8 mouse cellular contexts compared by ENCODE assay signal in the genomic region with DNA sequence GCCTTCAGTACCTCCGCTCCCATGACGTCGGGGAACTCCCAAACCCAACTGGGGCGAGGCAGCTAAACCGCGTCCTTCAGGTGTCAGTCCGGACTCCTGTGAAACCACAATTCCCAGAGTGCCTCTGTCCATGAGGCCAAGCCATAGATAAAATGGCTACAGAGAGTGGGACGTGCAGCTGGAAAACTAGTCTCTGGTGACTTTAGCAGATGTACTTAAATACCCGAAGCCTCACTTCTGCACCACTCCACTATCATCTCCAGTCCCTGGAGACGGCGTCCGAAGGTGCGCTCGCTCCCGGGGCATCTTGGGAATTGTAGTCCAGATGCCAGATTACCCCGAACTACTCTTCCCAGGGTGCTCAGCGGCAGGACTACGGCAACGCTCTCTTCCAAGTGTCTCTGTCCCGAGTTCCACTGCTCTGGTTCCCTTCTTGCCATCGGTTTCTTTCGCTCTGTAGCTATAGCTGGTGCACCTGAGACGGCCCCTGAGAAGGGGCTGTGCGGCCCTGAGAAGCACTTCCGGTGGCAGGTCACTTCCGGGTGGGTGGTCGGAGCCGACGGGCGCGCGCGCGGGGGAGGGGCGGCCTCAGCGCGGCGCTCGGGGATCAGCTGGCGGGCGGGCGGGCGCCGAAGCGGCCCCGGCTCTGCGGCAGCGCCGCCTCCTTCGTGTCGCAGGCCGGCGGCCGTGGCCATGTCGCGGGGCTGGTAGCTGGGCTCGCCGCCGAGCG. TPM values are rescaled to one million over a fixed set of nuclear protein-coding genes. Genes with fewer than 3 reads are reported as not detected.
DNase-seq lines count a peak whose midpoint lies in the region; ATAC-seq and TF ChIP-seq lines count a peak whose summit lies in the region.

A gene (plus strand): TSS at position 603 of the 730 bp plus-strand sequence.

- ATAC-seq in embryonic facial prominence, embryonic 14.5 days (ENCODE audit: low read depth): peak; percentile 94
- peak; percentile 95 for ATAC-seq in limb, embryonic 14.5 days (ENCODE audit: low FRiP score, low read depth)
- peak; percentile 96 for ATAC-seq in midbrain, postnatal 0 days (ENCODE audit: low FRiP score)

- no peaks in the 10 kb centered on the region for H3K36me3 ChIP-seq in embryonic facial prominence, embryonic 14.5 days (ENCODE audit: control insufficient read depth, insufficient read depth, low read length)
- H3K36me3 ChIP-seq in limb, embryonic 14.5 days (ENCODE audit: control insufficient read depth, insufficient read depth, low read length): peaks cover 6% of the 10 kb centered on the region; the same call in 1 of the 2 replicates
- H3K36me3 ChIP-seq in midbrain, postnatal 0 days (ENCODE audit: insufficient read depth, low read length): no peaks in the 10 kb centered on the region

- H3K9me3 ChIP-seq in embryonic facial prominence, embryonic 14.5 days (ENCODE audit: control insufficient read depth, low read length): no peaks in the 10 kb centered on the region
- no peaks in the 10 kb centered on the region for H3K9me3 ChIP-seq in limb, embryonic 14.5 days (ENCODE audit: control insufficient read depth, low read length)
- no peaks in the 10 kb centered on the region for H3K9me3 ChIP-seq in midbrain, postnatal 0 days (ENCODE audit: low read length)

- H3K4me2 ChIP-seq in embryonic facial prominence, embryonic 14.5 days (ENCODE audit: low read depth, low read length): peak within 1 kb of the TSS; percentile 81
- peak within 1 kb of the TSS; percentile 54 for H3K4me2 ChIP-seq in limb, embryonic 14.5 days (replicated peaks; ENCODE audit: low read depth, low read length, severe bottlenecking)
- peak within 1 kb of the TSS; percentile 79 for H3K4me2 ChIP-seq in midbrain, postnatal 0 days (ENCODE audit: low read depth, low read length, poor library complexity, severe bottlenecking)

- TF ChIP-seq POLR2A in limb, embryonic 14.5 days (IDR thresholded peaks at IDR 0.05; ENCODE audit: borderline replicate concordance, extremely low read depth, insufficient read depth, insufficient read length): no peak

- H3K27me3 ChIP-seq in embryonic facial prominence, embryonic 14.5 days (replicated peaks; ENCODE audit: control insufficient read depth, insufficient read depth, low read length): no peaks in the 10 kb centered on the region
- no peaks in the 10 kb centered on the region for H3K27me3 ChIP-seq in limb, embryonic 14.5 days (ENCODE audit: control insufficient read depth, insufficient read depth, low read length)
- H3K27me3 ChIP-seq in midbrain, postnatal 0 days (ENCODE audit: insufficient read depth, low read length): no peaks in the 10 kb centered on the region

- TF ChIP-seq CTCF in midbrain, postnatal 0 days (IDR thresholded peaks at IDR 0.05): peak; percentile 14; the same call in 1 of the 2 replicates

- WGBS in embryonic facial prominence, embryonic 14.5 days: under 1% methylated on average over 44 of the region's 60 CpGs
- under 1% methylated on average over 53 of the region's 60 CpGs for WGBS in limb, embryonic 14.5 days
- under 1% methylated on average over 53 of the region's 60 CpGs for WGBS in midbrain, postnatal 0 days

- H3K4me1 ChIP-seq in embryonic facial prominence, embryonic 14.5 days (ENCODE audit: control insufficient read depth, insufficient read depth, low read length): peaks cover 22% of the 10 kb centered on the region
- peaks cover 23% of the 10 kb centered on the region for H3K4me1 ChIP-seq in limb, embryonic 14.5 days (ENCODE audit: control insufficient read depth, insufficient read depth, low read length)
- H3K4me1 ChIP-seq in midbrain, postnatal 0 days (ENCODE audit: insufficient read depth, low read length): peaks cover 17% of the 10 kb centered on the region; the same call in 1 of the 2 replicates

- peak within 1 kb of the TSS; percentile 91 for H3K27ac ChIP-seq in embryonic facial prominence, embryonic 14.5 days (replicated peaks; ENCODE audit: low read depth, low read length)
- peak within 1 kb of the TSS; percentile 91 for H3K27ac ChIP-seq in limb, embryonic 14.5 days (replicated peaks; ENCODE audit: low read depth, low read length)
- H3K27ac ChIP-seq in midbrain, postnatal 0 days (ENCODE audit: low read depth, low read length): peak within 1 kb of the TSS; percentile 92

- H3K4me3 ChIP-seq in embryonic facial prominence, embryonic 14.5 days (ENCODE audit: low read depth, low read length): peak within 1 kb of the TSS; percentile 87
- peak within 1 kb of the TSS; percentile 92 for H3K4me3 ChIP-seq in limb, embryonic 14.5 days (replicated peaks; ENCODE audit: low read length)
- peak within 1 kb of the TSS; percentile 89 for H3K4me3 ChIP-seq in midbrain, postnatal 0 days (ENCODE audit: low read depth, low read length)

- DNase-seq in 3T3-L1 (ENCODE audit: low read depth, low spot score): peak; percentile 90
- peak; percentile 81 to 87 for DNase-seq in adrenal gland, postnatal 4 days (ENCODE audit: low spot score in 2 of 2)
- DNase-seq in embryonic facial prominence, embryonic 14.5 days (ENCODE audit: low spot score): peak; percentile 94
- DNase-seq in heart, adult 8-10 months (ENCODE audit: low spot score): peak; percentile 89
- DNase-seq in kidney, adult 9 months: peak; percentile 92
- peak; percentile 89 for DNase-seq in limb, embryonic 14.5 days (ENCODE audit: low spot score)
- DNase-seq in midbrain, postnatal 0 days (ENCODE audit: low spot score): peak; percentile 95
- peak; percentile 74 to 81 for DNase-seq in spleen, postnatal 14 days (ENCODE audit: low spot score in 2 of 2)

- H3K9ac ChIP-seq in embryonic facial prominence, embryonic 14.5 days (ENCODE audit: low read depth, low read length): peak within 1 kb of the TSS; percentile 88
- peak within 1 kb of the TSS; percentile 79 for H3K9ac ChIP-seq in limb, embryonic 14.5 days (ENCODE audit: low read depth, low read length, severe bottlenecking)
- peak within 1 kb of the TSS; percentile 83 for H3K9ac ChIP-seq in midbrain, postnatal 0 days (replicated peaks; ENCODE audit: low read length, poor library complexity, severe bottlenecking)

RNA-seq across cellular contexts. Expression of the gene that starts here (rescaled TPM):
- total RNA-seq in adrenal gland, postnatal 4 days (2021): 10 to 100 TPM; 85.6 to 87.7 TPM
- polyA plus RNA-seq in embryonic facial prominence, embryonic 14.5 days (2014; fragmentation: Nextera tagmentation; extraction: Ambion mirVana): 17.8 and 22.4 TPM in 2 replicates
- 10 to 100 TPM; 75.9 to 93.5 (median 92.3) TPM for total RNA-seq in heart, adult 8-10 months (2022)
- polyA plus RNA-seq in limb, embryonic 14.5 days (2012; rRNA removed): 24.7 and 27.4 TPM in 2 replicates
- polyA plus RNA-seq in limb, embryonic 14.5 days (2014; fragmentation: Nextera tagmentation; extraction: Ambion mirVana): 19.8 and 20.9 TPM in 2 replicates
- total RNA-seq in midbrain, postnatal 0 days (2014; rRNA removed): 74.4 and 79.2 TPM in 2 replicates
- 29.1 and 41.8 TPM in 2 replicates for polyA plus RNA-seq in midbrain, postnatal 0 days (2015; fragmentation: Nextera tagmentation; extraction: Ambion mirVana)

Comparison
In these comparisons a context has a peak if more than half of its experiments do, and no peak if none do; other contexts are left out.
1. Peak in every context shown above with its lines: DNase-seq, ATAC-seq, H3K4me3 ChIP-seq and H3K27ac ChIP-seq.